22 mouse cellular contexts compared by ENCODE assay signal in genomic region chr7:118399764-118400163, GRCm38 (mm10). TPM values are rescaled to one million over a fixed set of nuclear protein-coding genes. Genes with fewer than 3 reads are reported as not detected.
DNase-seq lines count a peak whose midpoint lies in the region; ATAC-seq lines count a peak whose summit lies in the region.
"Had no signal": no experiment of that assay in that cellular context is flagged by ENCODE, and none has a peak within 500 bp of the region (broad histone marks: within the 10 kb centered on the region; RNA-seq: fewer than 3 reads in every experiment).

No protein-coding gene starts in this region.

- ATAC-seq in frontal cortex, adult (ENCODE audit: low TSS enrichment) = peak; percentile 87
- ATAC-seq: forebrain, embryonic 13.5 days; inflammation-experienced regulatory T-cells, adult 6 months; liver, embryonic 12.5 days; midbrain, embryonic 16.5 days had no signal

- DNase-seq in brain, adult 2 months (ENCODE audit: low read depth, low spot score) = peak; percentile 95
- DNase-seq in left cerebral cortex, adult 8-10 months (ENCODE audit: low spot score in 2 of 2) = peak; percentile 24 to 86
- DNase-seq in right cerebral cortex, postnatal 14 days = peak; percentile 49
- no peak for DNase-seq in yolk sac, embryonic 10.5 days (ENCODE audit: low spot score)
- DNase-seq in kidney, postnatal 10 days = no peak
- no peak for DNase-seq in adrenal gland, postnatal 10 days
- DNase-seq: adrenal gland, adult 2 months; cerebellum, adult 9-10 months; gastrocnemius, adult 2 months; heart, postnatal 14 days; kidney, adult 2 months; kidney, postnatal 14 days; lung, adult 2 months; spleen, adult 18-20 months; thymus, adult 18-20 months had no signal

RNA-seq across cellular contexts. Expression of gene Syt17, which starts 48.3 kb away (rescaled TPM):
- total RNA-seq in left cerebral cortex, adult 8-10 months (2022) = 10 to 100 TPM; 35.8 to 48.1 (median 41.5) TPM
- 10 to 100 TPM in 1 of 2 experiments, 1 to 10 TPM in 1; 9.0 to 11.4 TPM for total RNA-seq in adrenal gland, postnatal 10 days (2021)
- total RNA-seq: common myeloid progenitor, adult 5-6 weeks; granulocyte monocyte progenitor cell, adult 5-6 weeks had no signal

Comparison
In these comparisons a context has a peak if more than half of its experiments do, and no peak if none do; other contexts are left out.
1. DNase-seq: peak in brain, adult 2 months (single experiment), left cerebral cortex, adult 8-10 months (2 of 2) and right cerebral cortex, postnatal 14 days (single experiment); none in yolk sac, embryonic 10.5 days (single experiment), kidney, postnatal 10 days (single experiment) and adrenal gland, postnatal 10 days (single experiment).